Mouse (Mus musculus) liver, postnatal 0 days (tissue): ENCODE data around the gene Rnf166.

Source experiments
- CTCF ChIP-seq: sonication (generic); IDR thresholded peaks from 2 replicates; pipeline ENCODE4 v1.5.1; 2016; ENCODE audit warnings: antibody characterized with exemption, low read depth
- EP300 ChIP-seq: IDR thresholded peaks from 2 replicates; pipeline ENCODE4 v1.6.1; 2016; ENCODE audit warnings: antibody characterized with exemption, low read depth, mild to moderate bottlenecking

- TF ChIP-seq EP300 = no peak
- no peak for TF ChIP-seq CTCF
Observed at GRCm38 (mm10) chr8:122439336-122439735, 36.5 kb downstream of the Rnf166 start.
